Mouse (Mus musculus): Measurements from ENCODE around the gene Map2k6. TPM values are rescaled to one million over a fixed set of nuclear protein-coding genes. Genes with fewer than 3 reads are reported as not detected.

Gene Map2k6
- polyA plus RNA-seq, 1 experiment: not detected

GRCm38 (mm10) chr11:110396085-110396484 lies 2.8 kb upstream of the Map2k6 start:
- no peak for TF ChIP-seq GATA1 (IDR thresholded peaks at IDR 0.05; ENCODE audit: low read length)

GRCm38 (mm10) chr11:110399240-110400150 lies 573 bp downstream of the Map2k6 start:
- TF ChIP-seq GATA1 (IDR thresholded peaks at IDR 0.05; ENCODE audit: low read length): no peak

- no peak for TF ChIP-seq GATA1 (IDR thresholded peaks at IDR 0.05; ENCODE audit: low read length)
Observed at GRCm38 (mm10) chr11:110400283-110400682, 1.4 kb downstream of the Map2k6 start.

GRCm38 (mm10) chr11:110402671-110403070 lies 3.7 kb downstream of the Map2k6 start:
- TF ChIP-seq GATA1 (IDR thresholded peaks at IDR 0.05; ENCODE audit: low read length): no peak

- TF ChIP-seq GATA1 (IDR thresholded peaks at IDR 0.05; ENCODE audit: low read length): no peak
Observed at GRCm38 (mm10) chr11:110403602-110404001, 4.7 kb downstream of the Map2k6 start.

GRCm38 (mm10) chr11:110405607-110406006 lies 6.7 kb downstream of the Map2k6 start:
- TF ChIP-seq GATA1 (IDR thresholded peaks at IDR 0.05; ENCODE audit: low read length): no peak

GRCm38 (mm10) chr11:110409131-110409530 lies 10.2 kb downstream of the Map2k6 start:
- TF ChIP-seq GATA1 (IDR thresholded peaks at IDR 0.05; ENCODE audit: low read length): no peak

- TF ChIP-seq GATA1 (IDR thresholded peaks at IDR 0.05; ENCODE audit: low read length): no peak
Observed at GRCm38 (mm10) chr11:110409776-110410175, 10.9 kb downstream of the Map2k6 start.

- no peak for TF ChIP-seq GATA1 (IDR thresholded peaks at IDR 0.05; ENCODE audit: low read length)
Observed at GRCm38 (mm10) chr11:110411596-110411995, 12.7 kb downstream of the Map2k6 start.

- no peak for TF ChIP-seq GATA1 (IDR thresholded peaks at IDR 0.05; ENCODE audit: low read length)
Observed at GRCm38 (mm10) chr11:110414263-110414662, 15.3 kb downstream of the Map2k6 start.

- TF ChIP-seq GATA1 (IDR thresholded peaks at IDR 0.05; ENCODE audit: low read length): no peak
Observed at GRCm38 (mm10) chr11:110416691-110417090, 17.8 kb downstream of the Map2k6 start.

- no peak for TF ChIP-seq GATA1 (IDR thresholded peaks at IDR 0.05; ENCODE audit: low read length)
Observed at GRCm38 (mm10) chr11:110420463-110420862, 21.5 kb downstream of the Map2k6 start.

GRCm38 (mm10) chr11:110426572-110427145 lies 27.7 kb downstream of the Map2k6 start:
- no peak for TF ChIP-seq GATA1 (IDR thresholded peaks at IDR 0.05; ENCODE audit: low read length)

- no peak for TF ChIP-seq GATA1 (IDR thresholded peaks at IDR 0.05; ENCODE audit: low read length)
Observed at GRCm38 (mm10) chr11:110427159-110427561, 28.2 kb downstream of the Map2k6 start.

GRCm38 (mm10) chr11:110428999-110429398 lies 30.1 kb downstream of the Map2k6 start:
- TF ChIP-seq GATA1 (IDR thresholded peaks at IDR 0.05; ENCODE audit: low read length): no peak

- no peak for TF ChIP-seq GATA1 (IDR thresholded peaks at IDR 0.05; ENCODE audit: low read length)
Observed at GRCm38 (mm10) chr11:110429837-110430418, 31.0 kb downstream of the Map2k6 start.
